Mouse (Mus musculus): ENCODE data around the gene Usp11.

Gene Usp11

GRCm38 (mm10) chrX:20703741-20704290 is at the start of gene Usp11:
TSS of gene Usp11 (plus strand) at chrX:20703906.
- DNase-seq (ENCODE audit: low spot score in 2 of 2) = peak; percentile 12 to 14

DNA sequence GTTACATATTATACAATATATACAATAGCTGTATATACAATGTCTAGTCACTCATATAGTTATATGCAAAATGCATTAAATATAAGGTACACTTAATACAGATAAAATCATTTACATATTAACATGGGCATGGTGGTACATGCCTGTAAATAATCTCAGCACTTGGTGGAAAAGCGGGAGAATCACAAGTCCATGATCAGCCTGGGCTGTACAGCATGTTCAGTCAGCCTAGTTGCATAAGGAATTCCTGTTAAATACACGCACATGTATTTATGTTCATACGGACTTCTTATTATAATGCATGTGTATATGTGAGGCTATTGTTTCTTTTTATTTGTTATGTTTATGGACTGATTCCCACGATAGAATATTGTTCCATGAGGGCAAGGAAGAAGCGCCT is 46.1 kb upstream of the Usp11 start:
- no peak for DNase-seq (ENCODE audit: low spot score in 2 of 2)

DNA sequence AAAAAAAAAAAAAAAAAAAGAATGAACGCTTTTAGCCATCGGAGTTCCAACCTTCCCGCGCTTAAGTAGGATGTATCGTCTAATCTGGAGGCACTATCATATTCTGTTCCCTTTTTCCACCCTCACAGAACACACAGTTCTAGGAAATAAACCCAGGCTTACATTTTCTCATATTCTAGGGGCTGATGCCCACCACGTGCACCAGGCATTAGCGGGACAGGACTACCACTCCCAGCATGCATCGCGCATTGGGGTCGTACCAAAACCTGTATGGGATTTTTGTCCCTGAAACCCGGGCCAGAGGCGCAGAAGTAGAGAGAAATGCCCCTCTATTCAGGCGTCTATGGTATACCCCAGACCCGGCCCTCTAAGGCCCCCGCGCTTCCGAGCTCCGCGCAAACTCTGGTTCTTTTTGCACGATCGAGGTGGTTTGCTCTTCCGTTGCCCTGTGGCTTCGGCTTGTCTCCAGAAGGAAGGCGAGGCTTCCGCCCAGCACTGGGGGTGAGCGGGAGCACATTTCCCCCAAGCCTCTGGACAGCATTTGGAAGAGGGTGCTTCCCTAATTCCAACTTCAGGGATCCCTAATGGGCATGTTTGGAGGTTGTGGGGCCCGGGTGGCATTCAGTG is 45.6 kb upstream of the Usp11 start, which contains the start of gene Uba1:
Gene Uba1, plus strand, starts transcription at position 301 of the 627 bp plus-strand sequence.
- peak; percentile 57 to 68 for DNase-seq (ENCODE audit: low spot score in 2 of 2)

- DNase-seq (ENCODE audit: low spot score in 2 of 2) = no peak
These were observed 44.8 kb upstream of the Usp11 start for GRCm38 (mm10) chrX:20658891-20659406.

DNA sequence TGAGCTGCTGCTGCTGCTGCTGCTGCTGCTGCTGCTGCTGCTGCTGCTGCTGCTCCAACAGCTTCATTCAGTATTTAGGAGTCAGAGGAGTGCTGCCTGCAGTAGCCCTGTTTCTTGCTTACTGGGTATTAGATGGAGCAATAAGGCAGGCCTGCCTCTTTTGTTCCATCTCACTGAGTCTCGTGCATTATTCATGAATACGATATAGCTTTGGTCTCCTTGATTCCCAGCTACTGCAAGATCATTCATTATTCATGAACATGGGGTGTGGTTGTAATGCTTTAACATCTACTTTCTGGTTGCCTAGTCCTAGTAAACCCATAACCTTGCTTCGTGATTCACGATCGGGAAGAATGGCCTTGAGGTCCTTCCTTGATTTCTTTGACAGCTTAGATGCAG is 41.4 kb upstream of the Usp11 start:
- no peak for DNase-seq (ENCODE audit: low spot score in 2 of 2)

DNA sequence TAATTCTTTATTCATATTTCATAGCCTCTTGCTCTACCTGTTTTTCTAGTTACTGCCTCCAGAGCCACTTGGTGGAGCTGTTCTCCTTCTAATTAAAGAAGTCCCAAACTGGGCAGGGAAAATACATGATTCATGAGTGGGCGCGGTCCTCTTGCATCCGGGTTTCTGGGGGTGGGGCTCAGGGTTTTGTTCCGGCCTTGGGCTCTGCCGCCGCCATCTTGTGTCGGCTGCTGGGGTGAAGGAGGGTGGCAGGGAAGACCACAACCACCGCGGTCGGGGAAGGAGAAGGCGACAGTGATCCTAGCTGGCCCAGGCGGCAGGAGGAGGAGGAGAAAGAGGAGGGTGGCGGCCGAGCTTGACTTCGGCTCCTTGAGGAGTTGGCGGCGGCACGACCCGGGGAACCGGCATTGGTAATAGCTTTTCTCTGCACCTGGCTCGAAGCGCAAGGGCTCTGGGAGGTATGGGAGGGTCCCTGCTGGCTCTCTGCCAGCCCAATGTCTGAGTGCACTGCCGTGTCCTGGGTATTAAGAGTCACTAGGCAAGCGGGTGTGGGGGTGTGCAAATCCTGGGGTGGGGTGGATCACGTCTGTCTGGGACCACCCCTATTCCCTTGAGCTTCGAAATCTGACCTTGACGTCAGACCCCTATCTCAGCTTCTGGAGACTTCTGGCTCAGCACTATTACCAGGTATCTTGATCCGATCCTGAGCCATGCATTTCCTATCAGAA is 40.8 kb upstream of the Usp11 start:
- peak; percentile 70 to 87 for DNase-seq (ENCODE audit: low spot score in 2 of 2)

DNA sequence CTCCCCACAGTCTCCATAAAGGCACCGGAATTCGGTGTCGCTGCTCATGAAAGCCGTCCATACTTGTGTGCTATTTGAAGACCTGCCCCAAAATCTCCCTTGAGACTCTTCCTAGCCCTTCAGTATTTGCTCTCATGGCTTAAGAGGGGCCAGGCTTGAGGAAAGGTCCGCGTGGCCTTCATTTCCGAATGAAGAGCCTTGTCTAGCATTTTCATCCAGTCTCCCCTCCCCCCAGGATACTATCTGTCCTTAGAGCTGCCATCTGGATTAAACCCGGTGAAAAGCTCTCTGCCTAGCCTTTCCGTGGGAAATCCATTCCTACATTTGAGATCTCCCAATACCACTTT is 40.3 kb upstream of the Usp11 start:
- DNase-seq (ENCODE audit: low spot score in 2 of 2) = no peak

- DNase-seq (ENCODE audit: low spot score in 2 of 2) = peak; percentile 73 to 86
These were observed 16.1 kb upstream of the Usp11 start, which contains the start of gene Cdk16 for GRCm38 (mm10) chrX:20687519-20688067. TSS of gene Cdk16 (plus strand) at chrX:20687954.

- peak; percentile 61 to 78 for DNase-seq (ENCODE audit: low spot score in 2 of 2)
These were observed 15.6 kb upstream of the Usp11 start for GRCm38 (mm10) chrX:20688068-20688547.

- DNase-seq (ENCODE audit: low spot score in 2 of 2) = peak; percentile 5 to 50
These were observed 15.1 kb upstream of the Usp11 start for GRCm38 (mm10) chrX:20688615-20689014.

- no peak for DNase-seq (ENCODE audit: low spot score in 2 of 2)
These were observed 12.1 kb upstream of the Usp11 start for GRCm38 (mm10) chrX:20691566-20691965.

DNA sequence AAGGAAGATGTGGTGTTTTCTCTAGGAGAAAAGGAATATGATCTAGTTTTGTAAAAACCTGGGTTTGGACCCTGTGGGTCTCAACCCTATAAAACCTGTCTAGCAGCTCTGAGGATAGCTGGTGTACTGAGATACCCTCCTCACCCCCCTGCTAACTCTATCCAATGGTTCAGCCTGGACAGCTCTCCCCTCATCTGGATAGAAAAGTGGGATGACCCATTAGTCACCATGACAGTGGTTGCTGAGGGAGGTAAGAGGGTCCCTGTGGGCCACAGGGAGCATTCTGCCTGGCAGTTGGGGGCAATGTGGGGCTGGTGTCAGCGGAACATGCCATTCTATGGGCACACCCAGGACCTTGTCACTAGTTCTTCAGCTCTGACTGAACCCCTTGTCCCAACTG is 11.1 kb upstream of the Usp11 start:
- no peak for DNase-seq (ENCODE audit: low spot score in 2 of 2)

- no peak for DNase-seq (ENCODE audit: low spot score in 2 of 2)
These were observed 7.9 kb upstream of the Usp11 start for GRCm38 (mm10) chrX:20695842-20696241.

DNA sequence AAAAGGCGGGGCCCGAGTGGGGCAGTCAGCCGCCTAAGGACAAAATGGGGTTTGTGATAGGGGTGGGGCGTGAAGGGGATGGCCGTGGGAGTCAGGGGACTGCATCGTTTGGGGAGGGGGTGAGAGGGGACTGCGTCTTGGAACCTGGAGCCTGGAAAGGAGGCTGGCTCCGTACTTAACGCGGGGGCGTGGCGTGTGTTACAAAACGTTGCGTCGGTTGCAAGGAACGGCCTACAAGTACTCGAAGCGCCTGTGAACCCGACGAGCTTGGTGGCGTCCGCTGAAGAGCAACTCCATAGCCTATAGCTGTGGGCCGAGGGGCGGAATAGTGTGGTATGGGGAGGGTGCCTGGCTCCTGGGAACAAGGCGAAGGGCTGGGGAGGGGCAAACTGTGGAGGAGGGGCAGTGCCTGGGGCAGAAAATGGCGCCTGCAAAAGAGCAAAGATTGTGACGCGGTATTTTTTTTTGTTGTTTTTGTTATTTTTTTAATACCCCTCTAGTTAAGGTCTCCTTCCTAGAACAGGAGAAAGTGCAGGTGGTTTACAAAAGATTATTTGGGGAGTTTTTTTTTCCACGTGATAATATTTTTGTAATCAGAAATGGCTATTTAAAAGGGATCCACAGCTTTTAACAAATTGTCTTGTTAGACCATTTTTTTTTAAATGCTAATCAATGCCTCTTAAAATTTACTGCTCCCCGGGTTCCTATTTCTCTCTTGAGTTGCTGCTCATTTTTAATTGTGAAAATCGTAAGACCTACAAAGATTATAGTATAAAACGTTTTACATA is 783 bp downstream of the Usp11 start:
- DNase-seq (ENCODE audit: low spot score in 2 of 2) = peak; percentile 54 to 78

DNA sequence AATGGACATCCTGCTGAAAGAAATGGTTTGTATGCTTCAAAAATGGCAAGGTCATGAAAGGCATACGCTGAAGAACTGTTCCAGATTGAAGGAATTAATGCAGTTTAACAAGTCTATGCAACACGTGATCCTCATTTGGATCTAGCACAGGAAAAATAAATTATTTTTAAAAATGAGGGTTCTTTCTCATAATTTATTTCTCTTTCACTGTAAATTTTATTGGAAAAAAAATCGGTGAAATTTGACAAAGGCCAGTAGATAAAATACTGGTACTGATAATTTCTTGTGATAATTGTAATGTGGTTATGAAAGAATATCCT is 1.3 kb downstream of the Usp11 start:
- no peak for DNase-seq (ENCODE audit: low spot score in 2 of 2)

DNA sequence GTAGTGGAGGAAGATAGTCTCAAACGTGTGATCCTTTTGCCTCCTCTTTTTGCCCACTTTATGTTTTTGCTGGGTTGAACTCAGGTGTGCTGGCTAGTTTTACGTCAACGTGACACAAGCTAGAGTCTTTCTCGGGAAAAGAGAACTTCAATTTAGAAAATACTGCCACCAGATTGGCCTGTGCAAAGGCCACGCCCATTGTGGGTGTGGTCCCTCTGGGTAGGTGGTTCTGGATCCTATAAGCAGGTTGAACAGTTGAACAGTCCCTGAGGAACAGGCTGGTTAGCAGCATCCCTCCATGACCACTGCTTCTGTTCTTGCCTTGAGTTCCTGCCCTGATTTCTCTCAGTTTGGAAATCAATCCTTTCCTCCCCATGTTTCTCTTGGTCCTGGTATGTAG is 25.0 kb downstream of the Usp11 start:
- no peak for DNase-seq (ENCODE audit: low spot score in 2 of 2)

- peak in 1 of 2 experiments; percentile 17 for DNase-seq (ENCODE audit: low spot score in 2 of 2)
These were observed 26.3 kb downstream of the Usp11 start for GRCm38 (mm10) chrX:20730048-20730447.

DNA sequence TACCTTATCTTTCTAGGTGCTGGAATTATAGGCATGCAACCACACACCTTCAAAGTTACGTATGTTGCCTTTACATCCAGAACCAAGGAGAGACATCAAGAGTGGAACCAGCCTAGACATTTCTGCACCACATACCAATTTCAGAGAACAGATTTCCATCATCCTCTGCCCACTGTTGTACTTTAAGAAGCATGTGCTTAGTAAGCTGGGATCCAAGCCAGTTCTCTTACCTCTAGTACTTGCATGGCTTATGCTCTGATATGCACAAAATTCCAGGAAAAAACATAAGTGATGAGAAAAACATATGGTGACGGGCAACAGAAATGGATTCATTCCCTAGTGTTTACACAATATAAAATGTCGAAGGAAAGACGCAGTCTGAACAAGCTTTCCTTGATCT is 32.8 kb downstream of the Usp11 start:
- no peak for DNase-seq (ENCODE audit: low spot score in 2 of 2)

GRCm38 (mm10) chrX:20748829-20749228 is 45.1 kb downstream of the Usp11 start:
- no peak for DNase-seq (ENCODE audit: low spot score in 2 of 2)

- no peak for DNase-seq (ENCODE audit: low spot score in 2 of 2)
These were observed 57.5 kb downstream of the Usp11 start for GRCm38 (mm10) chrX:20761201-20761600.
